Mouse (Mus musculus): ENCODE results near the gene Tmtc1. TPM values are rescaled to one million over a fixed set of nuclear protein-coding genes. Genes with fewer than 3 reads are reported as not detected.
A peak's percentile ranks its signal among the peaks of the same experiment; 100 is the strongest.

Gene Tmtc1
- polyA plus RNA-seq, 1 experiment from 2014 or later = 0.98 TPM

- Histone ChIP-seq H3K27me3 (ENCODE audit: control insufficient read depth, insufficient read depth, low read length) (no peaks in the 10 kb centered on the region), H3K36me3 (ENCODE audit: control insufficient read depth, insufficient read depth, low read length) (no peaks in the 10 kb centered on the region), H3K4me1 (ENCODE audit: control insufficient read depth, insufficient read depth, low read length) (no peaks in the 10 kb centered on the region), H3K4me2 (no peak overlapping the region), H3K4me3 (ENCODE audit: low read depth, low read length) (no peak overlapping the region), H3K27ac (ENCODE audit: low read depth, low read length) (no peak overlapping the region), H3K9me3 (ENCODE audit: control insufficient read depth, low read length) (no peaks in the 10 kb centered on the region), H3K9ac (ENCODE audit: low read length) (no peak overlapping the region)
- ATAC-seq (ENCODE audit: low FRiP score) (no peak), DNase-seq (ENCODE audit: low spot score, missing footprints) (no peak)
- WGBS = 33% methylated on average over 4 of the region's 4 CpGs
Measured at GRCm38 (mm10) chr6:148367094-148367539, 77.1 kb downstream of the Tmtc1 start.

GRCm38 (mm10) chr6:148366629-148367028 is 77.6 kb downstream of the Tmtc1 start:
- Histone ChIP-seq H3K4me2 (no peak overlapping the region), H3K4me1 (ENCODE audit: control insufficient read depth, insufficient read depth, low read length) (no peaks in the 10 kb centered on the region), H3K9ac (ENCODE audit: low read length) (no peak overlapping the region), H3K36me3 (ENCODE audit: control insufficient read depth, insufficient read depth, low read length) (no peaks in the 10 kb centered on the region), H3K4me3 (ENCODE audit: low read depth, low read length) (no peak overlapping the region), H3K9me3 (ENCODE audit: control insufficient read depth, low read length) (no peaks in the 10 kb centered on the region), H3K27ac (ENCODE audit: low read depth, low read length) (no peak overlapping the region), H3K27me3 (ENCODE audit: control insufficient read depth, insufficient read depth, low read length) (no peaks in the 10 kb centered on the region)
- no peak for DNase-seq (ENCODE audit: low spot score, missing footprints)
- no peak for ATAC-seq (ENCODE audit: low FRiP score)
- 97% methylated on average over 1 of the region's 1 CpGs for WGBS

- H3K4me3 ChIP-seq (ENCODE audit: low read depth, low read length) = no peak overlapping the region
- ATAC-seq (ENCODE audit: low FRiP score) = no peak
- no peak overlapping the region for H3K4me2 ChIP-seq
- no peak overlapping the region for H3K27ac ChIP-seq (ENCODE audit: low read depth, low read length)
- H3K27me3 ChIP-seq (ENCODE audit: control insufficient read depth, insufficient read depth, low read length) = no peaks in the 10 kb centered on the region
- no peaks in the 10 kb centered on the region for H3K36me3 ChIP-seq (ENCODE audit: control insufficient read depth, insufficient read depth, low read length)
- peak; percentile 39 for DNase-seq (ENCODE audit: low spot score, missing footprints)
- H3K9ac ChIP-seq (ENCODE audit: low read length) = no peak overlapping the region
- no peaks in the 10 kb centered on the region for H3K9me3 ChIP-seq (ENCODE audit: control insufficient read depth, low read length)
- WGBS = 97% methylated on average over 1 of the region's 1 CpGs
- peaks cover 2% of the 10 kb centered on the region; the same call in 1 of the 2 replicates for H3K4me1 ChIP-seq (ENCODE audit: control insufficient read depth, insufficient read depth, low read length)
Measured at GRCm38 (mm10) chr6:148363162-148363561, 81.0 kb downstream of the Tmtc1 start.

GRCm38 (mm10) chr6:148362475-148362874 is 81.7 kb downstream of the Tmtc1 start:
- Histone ChIP-seq H3K9ac (ENCODE audit: low read length) (no peak overlapping the region), H3K4me2 (no peak overlapping the region), H3K27me3 (ENCODE audit: control insufficient read depth, insufficient read depth, low read length) (no peaks in the 10 kb centered on the region), H3K27ac (ENCODE audit: low read depth, low read length) (no peak overlapping the region), H3K36me3 (ENCODE audit: control insufficient read depth, insufficient read depth, low read length) (no peaks in the 10 kb centered on the region), H3K4me1 (ENCODE audit: control insufficient read depth, insufficient read depth, low read length) (peaks cover 2% of the 10 kb centered on the region; the same call in 1 of the 2 replicates), H3K4me3 (ENCODE audit: low read depth, low read length) (no peak overlapping the region), H3K9me3 (ENCODE audit: control insufficient read depth, low read length) (no peaks in the 10 kb centered on the region; the same call in 1 of the 2 replicates)
- WGBS = 63% methylated on average over 3 of the region's 3 CpGs
- no peak for DNase-seq (ENCODE audit: low spot score, missing footprints)
- ATAC-seq (ENCODE audit: low FRiP score) = no peak

GRCm38 (mm10) chr6:148359348-148359905 is 84.8 kb downstream of the Tmtc1 start:
- no peak overlapping the region for H3K9ac ChIP-seq (ENCODE audit: low read length)
- H3K4me3 ChIP-seq (ENCODE audit: low read depth, low read length) = no peak overlapping the region
- no peak for ATAC-seq (ENCODE audit: low FRiP score)
- H3K4me2 ChIP-seq = no peak overlapping the region
- no peaks in the 10 kb centered on the region for H3K27me3 ChIP-seq (ENCODE audit: control insufficient read depth, insufficient read depth, low read length)
- peak; percentile 14 for DNase-seq (ENCODE audit: low spot score, missing footprints)
- H3K36me3 ChIP-seq (ENCODE audit: control insufficient read depth, insufficient read depth, low read length) = no peaks in the 10 kb centered on the region
- H3K9me3 ChIP-seq (ENCODE audit: control insufficient read depth, low read length) = peaks cover 3% of the 10 kb centered on the region; the same call in 1 of the 2 replicates
- WGBS = 83% methylated on average over 7 of the region's 7 CpGs
- peaks cover 2% of the 10 kb centered on the region; the same call in 1 of the 2 replicates for H3K4me1 ChIP-seq (ENCODE audit: control insufficient read depth, insufficient read depth, low read length)
- no peak overlapping the region for H3K27ac ChIP-seq (ENCODE audit: low read depth, low read length)

- H3K4me1 ChIP-seq (ENCODE audit: control insufficient read depth, insufficient read depth, low read length) = peaks cover 2% of the 10 kb centered on the region; the same call in 1 of the 2 replicates
- ATAC-seq (ENCODE audit: low FRiP score) = peak; percentile 60; the same call in 1 of the 2 replicates
- peaks cover 3% of the 10 kb centered on the region; the same call in 1 of the 2 replicates for H3K9me3 ChIP-seq (ENCODE audit: control insufficient read depth, low read length)
- WGBS = 48% methylated on average over 8 of the region's 12 CpGs
- no peak overlapping the region; the same call in 1 of the 2 replicates for H3K27ac ChIP-seq (ENCODE audit: low read depth, low read length)
- peak; percentile 88 for DNase-seq (ENCODE audit: low spot score, missing footprints)
- H3K4me3 ChIP-seq (ENCODE audit: low read depth, low read length) = no peak overlapping the region
- no peaks in the 10 kb centered on the region for H3K36me3 ChIP-seq (ENCODE audit: control insufficient read depth, insufficient read depth, low read length)
- no peak overlapping the region for H3K9ac ChIP-seq (ENCODE audit: low read length)
- H3K27me3 ChIP-seq (ENCODE audit: control insufficient read depth, insufficient read depth, low read length) = no peaks in the 10 kb centered on the region
- no peak overlapping the region; the same call in 1 of the 2 replicates for H3K4me2 ChIP-seq
Measured at GRCm38 (mm10) chr6:148358580-148359246, 85.5 kb downstream of the Tmtc1 start.

- DNase-seq (ENCODE audit: low spot score, missing footprints) (peak; percentile 56), ATAC-seq (ENCODE audit: low FRiP score) (no peak)
Measured at GRCm38 (mm10) chr6:148356141-148356540, 88.0 kb downstream of the Tmtc1 start.

GRCm38 (mm10) chr6:148354509-148355474 is 89.4 kb downstream of the Tmtc1 start:
- Histone ChIP-seq H3K27me3 (ENCODE audit: control insufficient read depth, insufficient read depth, low read length) (no peaks in the 10 kb centered on the region), H3K9me3 (ENCODE audit: control insufficient read depth, low read length) (peaks cover 3% of the 10 kb centered on the region; the same call in 1 of the 2 replicates), H3K27ac (ENCODE audit: low read depth, low read length) (no peak overlapping the region), H3K4me2 (peak overlapping the region; percentile 47), H3K36me3 (ENCODE audit: control insufficient read depth, insufficient read depth, low read length) (no peaks in the 10 kb centered on the region), H3K9ac (ENCODE audit: low read length) (peak overlapping the region; percentile 59), H3K4me1 (ENCODE audit: control insufficient read depth, insufficient read depth, low read length) (peaks cover 2% of the 10 kb centered on the region; the same call in 1 of the 2 replicates), H3K4me3 (ENCODE audit: low read depth, low read length) (peak overlapping the region; percentile 39)
- peak; percentile 98 for DNase-seq (ENCODE audit: low spot score, missing footprints)
- peak; percentile 80 for ATAC-seq (ENCODE audit: low FRiP score)
- WGBS = 32% methylated on average over 84 of the region's 85 CpGs

More at GRCm38 (mm10) chr6:148356141-148356540, 88.0 kb downstream of the Tmtc1 start:
- Histone ChIP-seq H3K36me3 (ENCODE audit: control insufficient read depth, insufficient read depth, low read length) (no peaks in the 10 kb centered on the region), H3K4me1 (ENCODE audit: control insufficient read depth, insufficient read depth, low read length) (peaks cover 2% of the 10 kb centered on the region; the same call in 1 of the 2 replicates), H3K9me3 (ENCODE audit: control insufficient read depth, low read length) (peaks cover 3% of the 10 kb centered on the region; the same call in 1 of the 2 replicates), H3K9ac (ENCODE audit: low read length) (no peak overlapping the region), H3K27me3 (ENCODE audit: control insufficient read depth, insufficient read depth, low read length) (no peaks in the 10 kb centered on the region), H3K27ac (ENCODE audit: low read depth, low read length) (no peak overlapping the region), H3K4me2 (no peak overlapping the region), H3K4me3 (ENCODE audit: low read depth, low read length) (no peak overlapping the region)

All from midbrain, embryonic 11.5 days (tissue).